Mouse (Mus musculus) subcutaneous adipose tissue, adult 2 months (tissue): ENCODE data around the gene Olfr357. TPM values are rescaled to one million over a fixed set of nuclear protein-coding genes. Genes with fewer than 3 reads are reported as not detected.

Source experiments
- polyA plus RNA-seq: library from polyadenylated mRNA; depleted of rRNA; stranded (reverse); fragments of >200 nt; gene quantifications from 2 replicates; pipeline ENCODE4 v1.2.3, GENCODE M21; 2012; ENCODE audit warnings: low replicate concordance; rRNA removed

The Olfr357 gene
- polyA plus RNA-seq, result not detected in 2 replicates

GRCm38 (mm10) chr2:36993527-36993926 lies at the start of gene Olfr357:
Gene Olfr357, plus strand, starts transcription at chr2:36993827.

GRCm38 (mm10) chr2:37009235-37009634 lies 15.6 kb downstream of the Olfr357 start, which contains the start of gene Olfr358:
Gene Olfr358, minus strand, starts transcription at chr2:37009335.

Other genes starting within 250 kb of the Olfr357 start
- gene Olfr348, start 209.6 kb upstream of the Olfr357 start, polyA plus RNA-seq, result not detected in 2 replicates
- not detected in 2 replicates for gene Olfr50, start 203.3 kb upstream of the Olfr357 start, polyA plus RNA-seq
- not detected in 2 replicates for gene Olfr3, start 176.8 kb upstream of the Olfr357 start, polyA plus RNA-seq
- not detected in 2 replicates for gene Olfr350, start 147.5 kb upstream of the Olfr357 start, polyA plus RNA-seq
- not detected in 2 replicates for gene Olfr351, start 131.2 kb upstream of the Olfr357 start, polyA plus RNA-seq
- gene Olfr352, start 125.4 kb upstream of the Olfr357 start, polyA plus RNA-seq, result not detected in 2 replicates
- gene Olfr353, start 100.9 kb upstream of the Olfr357 start, polyA plus RNA-seq, result not detected in 2 replicates
- gene Olfr354, start 88.1 kb upstream of the Olfr357 start, polyA plus RNA-seq, result not detected in 2 replicates
- not detected in 2 replicates for gene Olfr355, start 64.9 kb upstream of the Olfr357 start, polyA plus RNA-seq
- not detected in 2 replicates for gene Olfr356, start 56.7 kb upstream of the Olfr357 start, polyA plus RNA-seq
- gene Olfr358, start 15.5 kb downstream of the Olfr357 start, polyA plus RNA-seq, result not detected in 2 replicates
- not detected in 2 replicates for gene Olfr360, start 71.9 kb downstream of the Olfr357 start, polyA plus RNA-seq
- gene Olfr361, start 95.5 kb downstream of the Olfr357 start, polyA plus RNA-seq, result not detected in 2 replicates
- gene Olfr362, start 124.1 kb downstream of the Olfr357 start, polyA plus RNA-seq, result not detected in 2 replicates
- gene Olfr364-ps1, start 145.5 kb downstream of the Olfr357 start, polyA plus RNA-seq, result not detected in 2 replicates
- not detected in 2 replicates for gene Olfr365, start 194.4 kb downstream of the Olfr357 start, polyA plus RNA-seq
- not detected in 2 replicates for gene Olfr366, start 217.7 kb downstream of the Olfr357 start, polyA plus RNA-seq